Mouse (Mus musculus): ENCODE measurements around the gene Grik1. TPM values are rescaled to one million over a fixed set of nuclear protein-coding genes. Genes with fewer than 3 reads are reported as not detected.

Grik1 gene
- total RNA-seq (2023; ENCODE audit: inconsistent age), result not detected in 4 replicates

DNA sequence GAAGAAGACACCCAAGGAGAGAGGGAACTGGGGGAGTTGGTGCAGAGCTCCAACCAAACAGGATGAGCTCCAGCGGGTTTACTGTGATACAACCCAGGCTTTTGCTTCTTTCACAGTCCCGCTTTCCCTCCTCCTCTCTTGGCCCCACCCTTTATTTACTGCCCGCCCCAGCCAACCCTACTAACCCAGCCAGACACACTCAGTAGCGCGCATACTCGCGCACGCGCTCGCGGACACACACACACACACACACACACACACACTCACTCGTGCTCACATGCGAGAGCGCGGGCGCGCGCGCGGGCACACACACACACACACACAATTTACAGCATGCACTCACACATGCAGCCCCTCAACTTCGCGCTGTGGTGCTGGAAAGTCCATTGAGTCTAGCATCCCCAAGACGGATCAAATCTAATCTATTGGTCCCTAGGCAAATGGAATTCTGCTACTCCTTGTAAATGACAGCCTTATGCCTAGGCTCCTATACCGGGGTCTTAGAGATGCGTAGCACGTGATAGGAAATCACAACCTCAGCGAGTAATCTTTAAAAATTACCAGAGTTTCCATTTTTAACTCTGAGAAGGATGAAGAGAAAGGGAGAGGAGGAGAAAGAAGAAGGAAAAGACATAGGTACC, at the start of gene Grik1:
Grik1 (minus strand) TSS at position 134 of the 641 bp plus-strand sequence.

Other genes starting within 250 kb of the Grik1 start
- not detected in 4 replicates for gene Cldn17, start 216.7 kb upstream of the Grik1 start, total RNA-seq (2023; ENCODE audit: inconsistent age)